Mouse (Mus musculus) stomach, postnatal 0 days (tissue): Measurements from ENCODE around the gene Bahd1.

Experiments used
- CTCF ChIP-seq: IDR thresholded peaks from 2 replicates; pipeline ENCODE4 v1.5.1; 2016; ENCODE audit warnings: antibody characterized with exemption, low read depth, mild to moderate bottlenecking, moderate library complexity
- EP300 ChIP-seq: optimal IDR thresholded peaks from 2 replicates; pipeline ENCODE3; 2016; ENCODE audit warnings: antibody characterized with exemption

DNA sequence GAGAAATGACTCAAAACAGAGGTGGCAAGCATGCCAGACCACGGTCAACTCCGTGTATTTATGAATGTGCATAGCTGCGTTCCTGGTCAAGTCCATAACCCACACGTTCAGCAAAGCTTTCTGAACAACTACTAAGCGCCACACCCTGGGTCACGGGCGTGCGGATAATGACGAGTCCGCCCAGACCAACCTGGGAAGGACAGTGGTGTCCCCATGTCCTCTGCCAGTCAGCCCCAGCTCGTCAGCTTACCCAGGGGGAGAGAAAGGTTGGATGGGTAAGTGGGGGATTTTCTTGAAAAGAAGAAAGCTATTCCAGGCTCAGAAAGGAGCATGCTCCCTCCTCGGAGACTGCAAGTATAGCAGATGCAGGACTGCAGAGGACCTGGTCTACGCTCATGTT lies 12.7 kb upstream of the Bahd1 start:
- TF ChIP-seq CTCF = no peak
- TF ChIP-seq EP300 = no peak
